Mouse (Mus musculus): ENCODE data around the gene Car6. TPM values are rescaled to one million over a fixed set of nuclear protein-coding genes. Genes with fewer than 3 reads are reported as not detected.

The Car6 gene
- 0.19 TPM for polyA plus RNA-seq (2012; fragmentation: generic; extraction: Trizol)
- long read RNA-seq, experiment 1, result 0 reads
- long read RNA-seq, experiment 2, result 0 reads

- H3K4me3 ChIP-seq (ENCODE audit: insufficient read depth, poor library complexity, severe bottlenecking), result no peak within 1 kb of the TSS
- H3ac ChIP-seq (ENCODE audit: control insufficient read depth, insufficient read length, low read depth), result no peak within 1 kb of the TSS
- peaks cover 47% of the 10 kb centered on the region for H3K27me3 ChIP-seq (ENCODE audit: control insufficient read depth, insufficient read depth, insufficient read length)
- no peaks in the 10 kb centered on the region for H3K79me3 ChIP-seq (ENCODE audit: low read depth)
- H3K36me3 ChIP-seq (ENCODE audit: control insufficient read depth, insufficient read depth), result no peaks in the 10 kb centered on the region
- no peaks in the 10 kb centered on the region for H3K79me2 ChIP-seq (ENCODE audit: control insufficient read depth, insufficient read depth)
- TF ChIP-seq MYOD1 (IDR thresholded peaks at IDR 0.05; ENCODE audit: control insufficient read depth, insufficient read length, low read depth) (no peak), MYOG (IDR thresholded peaks at IDR 0.05; ENCODE audit: control insufficient read depth, extremely low read depth, insufficient read length) (no peak), CEBPB (IDR thresholded peaks at IDR 0.05; ENCODE audit: low read depth) (no peak), FOSL1 (IDR thresholded peaks at IDR 0.05; ENCODE audit: insufficient read depth, low read length, poor library complexity, severe bottlenecking) (no peak), CTCF (IDR thresholded peaks at IDR 0.05; ENCODE audit: control insufficient read depth, insufficient read depth, insufficient read length) (no peak), MAX (IDR thresholded peaks at IDR 0.05) (no peak), USF1 (IDR thresholded peaks at IDR 0.05; ENCODE audit: low read depth) (no peak)
Observed at GRCm38 (mm10) chr4:150201232-150201631, at the start of gene Car6. Gene Car6, minus strand, starts transcription at chr4:150201332.

DNA sequence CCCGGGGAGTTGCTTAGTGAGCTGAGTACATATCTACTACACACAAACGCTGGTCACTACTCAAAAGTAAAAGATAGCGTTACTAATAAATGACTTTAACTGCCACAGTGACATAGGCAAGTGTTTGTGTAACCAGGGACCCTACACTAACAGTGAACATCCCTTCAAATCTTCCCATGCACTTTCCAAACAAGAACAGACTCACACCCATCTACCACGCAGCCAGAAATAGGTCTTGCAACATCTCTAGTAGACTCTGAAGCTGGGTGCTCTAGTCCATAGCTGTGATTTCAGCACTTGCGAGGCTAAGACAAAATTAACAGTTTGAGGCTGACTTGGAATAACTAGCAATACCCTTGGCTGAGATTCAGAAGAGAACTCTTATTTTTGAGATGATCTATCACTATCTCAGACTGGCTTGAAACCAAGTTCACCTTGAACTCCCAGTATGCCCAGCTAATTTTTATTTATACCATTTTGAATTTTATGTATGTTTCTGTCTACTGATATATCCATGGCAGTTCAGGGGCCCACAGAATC, 48.7 kb upstream of the Car6 start:
- Histone ChIP-seq H3ac (ENCODE audit: control insufficient read depth, insufficient read length, low read depth) (no peak overlapping the region), H3K4me3 (ENCODE audit: insufficient read depth, poor library complexity, severe bottlenecking) (no peak overlapping the region), H3K79me2 (ENCODE audit: control insufficient read depth, insufficient read depth) (peaks cover 10% of the 10 kb centered on the region), H3K27me3 (ENCODE audit: control insufficient read depth, insufficient read depth, insufficient read length) (no peaks in the 10 kb centered on the region), H3K36me3 (ENCODE audit: control insufficient read depth, insufficient read depth) (peaks cover 74% of the 10 kb centered on the region), H3K79me3 (ENCODE audit: low read depth) (peaks cover under 1% of the 10 kb centered on the region)
- TF ChIP-seq USF1 (IDR thresholded peaks at IDR 0.05; ENCODE audit: low read depth) (no peak), FOSL1 (IDR thresholded peaks at IDR 0.05; ENCODE audit: insufficient read depth, low read length, poor library complexity, severe bottlenecking) (no peak), MYOG (IDR thresholded peaks at IDR 0.05; ENCODE audit: control insufficient read depth, extremely low read depth, insufficient read length) (no peak), MYOD1 (IDR thresholded peaks at IDR 0.05; ENCODE audit: control insufficient read depth, insufficient read length, low read depth) (no peak), CEBPB (IDR thresholded peaks at IDR 0.05; ENCODE audit: low read depth) (peak; percentile 39)

- Histone ChIP-seq H3K4me3 (ENCODE audit: insufficient read depth, poor library complexity, severe bottlenecking) (no peak overlapping the region), H3K79me2 (ENCODE audit: control insufficient read depth, insufficient read depth) (peaks cover 19% of the 10 kb centered on the region), H3K27me3 (ENCODE audit: control insufficient read depth, insufficient read depth, insufficient read length) (no peaks in the 10 kb centered on the region), H3K36me3 (ENCODE audit: control insufficient read depth, insufficient read depth) (peaks cover 82% of the 10 kb centered on the region), H3ac (ENCODE audit: control insufficient read depth, insufficient read length, low read depth) (no peak overlapping the region), H3K79me3 (ENCODE audit: low read depth) (peaks cover 6% of the 10 kb centered on the region)
- TF ChIP-seq CTCF (IDR thresholded peaks at IDR 0.05; ENCODE audit: control insufficient read depth, insufficient read depth, insufficient read length) (no peak), CEBPB (IDR thresholded peaks at IDR 0.05; ENCODE audit: low read depth) (no peak), MYOG (IDR thresholded peaks at IDR 0.05; ENCODE audit: control insufficient read depth, extremely low read depth, insufficient read length) (no peak), MYOD1 (IDR thresholded peaks at IDR 0.05; ENCODE audit: control insufficient read depth, insufficient read length, low read depth) (no peak), FOSL1 (IDR thresholded peaks at IDR 0.05; ENCODE audit: insufficient read depth, low read length, poor library complexity, severe bottlenecking) (no peak), MAX (IDR thresholded peaks at IDR 0.05) (no peak), USF1 (IDR thresholded peaks at IDR 0.05; ENCODE audit: low read depth) (no peak)
Observed at GRCm38 (mm10) chr4:150248917-150249316, 47.8 kb upstream of the Car6 start.

GRCm38 (mm10) chr4:150248009-150248408, 46.9 kb upstream of the Car6 start:
- Histone ChIP-seq H3K4me3 (ENCODE audit: insufficient read depth, poor library complexity, severe bottlenecking) (no peak overlapping the region), H3ac (ENCODE audit: control insufficient read depth, insufficient read length, low read depth) (no peak overlapping the region)
- TF ChIP-seq MAX (IDR thresholded peaks at IDR 0.05), result no peak
- TF ChIP-seq CTCF (IDR thresholded peaks at IDR 0.05; ENCODE audit: control insufficient read depth, insufficient read depth, insufficient read length), result peak; percentile 66

GRCm38 (mm10) chr4:150245876-150246275, 44.7 kb upstream of the Car6 start:
- Histone ChIP-seq H3K27me3 (ENCODE audit: control insufficient read depth, insufficient read depth, insufficient read length) (no peaks in the 10 kb centered on the region), H3K4me3 (ENCODE audit: insufficient read depth, poor library complexity, severe bottlenecking) (no peak overlapping the region), H3K79me2 (ENCODE audit: control insufficient read depth, insufficient read depth) (peaks cover 49% of the 10 kb centered on the region), H3K79me3 (ENCODE audit: low read depth) (peaks cover 32% of the 10 kb centered on the region), H3ac (ENCODE audit: control insufficient read depth, insufficient read length, low read depth) (no peak overlapping the region), H3K36me3 (ENCODE audit: control insufficient read depth, insufficient read depth) (peaks cover 96% of the 10 kb centered on the region)
- TF ChIP-seq FOSL1 (IDR thresholded peaks at IDR 0.05; ENCODE audit: insufficient read depth, low read length, poor library complexity, severe bottlenecking) (no peak), MYOD1 (IDR thresholded peaks at IDR 0.05; ENCODE audit: control insufficient read depth, insufficient read length, low read depth) (peak; percentile 75)

More at GRCm38 (mm10) chr4:150248009-150248408, 46.9 kb upstream of the Car6 start:
- Histone ChIP-seq H3K79me3 (ENCODE audit: low read depth) (peaks cover 12% of the 10 kb centered on the region), H3K27me3 (ENCODE audit: control insufficient read depth, insufficient read depth, insufficient read length) (no peaks in the 10 kb centered on the region), H3K36me3 (ENCODE audit: control insufficient read depth, insufficient read depth) (peaks cover 89% of the 10 kb centered on the region), H3K79me2 (ENCODE audit: control insufficient read depth, insufficient read depth) (peaks cover 28% of the 10 kb centered on the region)

DNA sequence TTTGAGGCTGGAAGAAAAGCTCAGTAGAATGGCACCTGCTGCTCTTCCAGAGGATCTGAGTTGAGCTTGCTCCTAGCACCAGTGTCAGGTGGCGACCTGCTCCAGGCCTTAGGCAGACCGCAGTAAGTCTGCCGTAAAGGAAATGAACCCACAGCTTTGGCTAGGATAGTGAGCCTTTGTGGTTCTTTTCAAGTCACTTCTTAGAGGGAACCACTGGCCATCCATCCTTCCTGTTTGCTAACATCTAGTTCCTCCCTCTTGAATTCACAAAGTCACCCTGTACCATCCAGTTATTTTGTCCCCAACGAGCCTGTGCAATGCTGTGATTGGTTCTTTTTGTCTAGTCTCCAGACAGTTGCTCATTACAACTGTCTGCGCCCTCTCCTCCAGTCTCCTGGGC, 41.6 kb upstream of the Car6 start:
- Histone ChIP-seq H3K27me3 (ENCODE audit: control insufficient read depth, insufficient read depth, insufficient read length) (no peaks in the 10 kb centered on the region), H3K36me3 (ENCODE audit: control insufficient read depth, insufficient read depth) (peaks cover 92% of the 10 kb centered on the region), H3ac (ENCODE audit: control insufficient read depth, insufficient read length, low read depth) (no peak overlapping the region), H3K79me2 (ENCODE audit: control insufficient read depth, insufficient read depth) (peaks cover 80% of the 10 kb centered on the region), H3K79me3 (ENCODE audit: low read depth) (peaks cover 59% of the 10 kb centered on the region), H3K4me3 (ENCODE audit: insufficient read depth, poor library complexity, severe bottlenecking) (no peak overlapping the region)
- no peak for TF ChIP-seq FOSL1 (IDR thresholded peaks at IDR 0.05; ENCODE audit: insufficient read depth, low read length, poor library complexity, severe bottlenecking)
- TF ChIP-seq MYOD1 (IDR thresholded peaks at IDR 0.05; ENCODE audit: control insufficient read depth, insufficient read length, low read depth), result no peak
